Mouse (Mus musculus) frontal cortex, adult (tissue): ENCODE data around the gene Ank.
A peak's percentile ranks its signal among the peaks of the same experiment; 100 is the strongest.
"Not testable (repeated sequence)": the region's sequence is repeated elsewhere in the genome, so short reads cannot be mapped to it uniquely, and the experiment has no call there.

Experiments used
- ATAC-seq: cut with Nextera tagmentation; 2 replicates; pipeline ENCODE4 v1.9.2; 2017; ENCODE audit warnings: mild to moderate bottlenecking, moderate library complexity, mixed read lengths; ENCODE audit not compliant: low TSS enrichment

Ank gene

DNA sequence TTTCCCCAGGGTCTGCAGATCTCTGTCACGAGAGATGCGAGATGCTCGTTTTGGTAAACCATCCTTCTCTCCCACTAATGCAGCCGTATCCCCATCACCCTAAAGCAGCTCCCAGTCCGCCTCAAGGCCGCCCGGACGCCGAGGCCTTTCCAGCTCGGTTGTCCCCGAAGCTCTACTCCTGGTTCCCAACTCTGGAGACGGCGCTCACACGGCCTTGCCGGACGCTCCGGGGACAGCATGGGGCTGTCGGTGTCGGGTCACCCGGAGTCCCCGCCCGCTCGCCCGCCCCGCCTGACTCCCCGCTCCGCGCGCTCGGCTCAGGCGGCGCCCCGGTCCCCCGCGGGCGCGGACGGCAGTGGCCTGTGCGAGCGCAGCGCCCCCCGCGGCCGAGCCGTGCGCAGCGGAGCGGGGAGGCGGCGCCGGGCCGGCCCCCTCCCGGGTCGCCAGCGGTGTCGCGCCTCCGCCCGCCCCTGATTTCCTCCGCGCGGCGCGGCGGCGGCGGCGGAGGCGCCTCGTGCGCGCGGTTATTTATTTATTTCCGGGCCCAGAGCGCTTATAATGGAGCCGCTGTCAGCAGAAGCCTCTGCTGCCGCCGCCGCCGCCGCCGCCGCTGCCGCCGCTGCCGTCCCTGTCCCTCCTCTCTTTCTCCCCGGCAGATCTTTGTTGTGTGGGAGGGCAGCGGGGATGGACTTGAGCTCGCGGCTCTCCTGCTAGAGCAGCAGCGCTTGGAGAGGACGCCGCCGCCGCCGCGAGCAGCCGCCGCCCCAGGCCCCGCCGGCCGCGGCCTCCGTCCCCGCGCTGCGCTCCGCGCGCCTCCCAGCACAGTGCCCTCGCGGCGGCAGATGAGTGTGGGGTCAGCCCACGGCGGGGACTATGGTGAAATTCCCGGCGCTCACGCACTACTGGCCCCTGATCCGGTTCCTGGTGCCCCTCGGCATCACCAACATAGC is at the start of gene Ank:
Gene Ank (plus strand): TSS at position 547 of the 950 bp plus-strand sequence.
- ATAC-seq: peak; percentile 73

DNA sequence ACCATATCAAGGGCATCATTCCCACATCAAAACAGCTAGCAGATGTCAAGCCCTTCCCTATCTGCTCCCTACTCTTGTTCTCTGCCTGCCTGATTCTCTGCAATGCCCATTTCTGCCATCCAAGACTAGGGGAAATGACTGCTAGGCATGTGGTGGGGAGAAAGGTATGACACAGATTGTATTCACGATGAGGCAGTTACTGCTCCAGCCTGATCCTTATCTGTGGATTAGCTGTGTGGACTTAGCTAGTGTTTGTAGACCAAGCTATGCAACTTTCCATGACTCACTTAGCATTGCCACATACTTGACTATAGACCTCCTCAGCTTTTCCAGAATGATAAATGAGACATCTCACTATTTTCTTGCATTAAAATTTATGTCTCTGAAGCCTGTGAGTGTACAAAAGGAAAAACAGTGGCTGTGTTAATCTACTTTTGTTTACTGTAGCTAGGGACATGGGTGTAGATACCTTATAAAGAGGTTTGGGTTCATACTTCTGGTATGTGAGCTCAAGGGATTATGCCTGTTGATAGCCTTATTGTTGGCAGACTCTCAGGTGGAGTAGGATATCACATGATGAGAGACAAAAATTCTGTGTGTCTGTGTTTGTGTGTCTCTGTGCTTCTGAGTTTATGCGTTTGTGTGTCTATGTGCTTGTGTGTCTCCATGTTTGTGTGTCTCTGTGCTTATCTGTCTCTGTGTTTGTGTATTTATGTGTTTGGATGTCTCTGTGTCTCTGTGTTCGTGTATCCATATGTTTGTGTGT is 47.7 kb upstream of the Ank start:
- no peak for ATAC-seq

DNA sequence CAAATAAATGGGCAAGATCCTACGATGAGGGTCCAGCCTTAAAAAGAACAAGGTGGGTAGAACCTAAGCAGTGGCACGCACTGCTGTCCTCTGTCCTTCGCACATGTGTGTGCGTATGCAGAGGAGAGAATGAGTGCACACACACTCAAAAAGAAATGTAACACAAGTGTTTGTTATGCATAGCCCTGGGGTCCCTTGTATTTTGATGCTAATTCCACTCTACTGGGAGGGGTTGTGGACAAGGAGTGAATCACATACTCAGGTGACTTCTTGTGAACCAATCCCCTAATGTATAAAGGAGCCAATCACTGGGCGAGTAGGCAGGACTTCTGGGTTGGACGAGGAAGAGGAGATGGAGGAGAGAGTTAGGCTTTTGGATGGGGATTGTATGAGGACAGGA is 44.9 kb upstream of the Ank start:
- no peak for ATAC-seq

DNA sequence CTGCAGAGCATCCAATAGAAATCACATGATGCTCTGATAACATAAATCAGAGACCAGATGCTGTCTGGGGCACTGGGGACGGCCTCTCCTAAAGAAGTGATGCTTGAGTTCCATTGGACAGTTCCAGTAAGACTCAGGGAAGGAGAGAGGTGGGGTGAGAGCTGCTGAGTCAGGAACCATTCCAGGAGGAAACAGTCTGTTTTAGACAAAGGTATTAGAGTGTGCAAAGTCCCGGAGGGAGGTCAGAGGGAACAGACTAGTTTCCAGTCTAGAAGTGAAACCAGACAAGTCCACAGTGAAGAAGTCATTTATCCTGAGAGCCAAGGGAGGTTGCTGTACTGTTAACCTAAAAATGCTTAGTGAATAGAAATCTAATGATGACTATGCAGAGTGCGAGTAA is 38.9 kb upstream of the Ank start:
- ATAC-seq: no peak

DNA sequence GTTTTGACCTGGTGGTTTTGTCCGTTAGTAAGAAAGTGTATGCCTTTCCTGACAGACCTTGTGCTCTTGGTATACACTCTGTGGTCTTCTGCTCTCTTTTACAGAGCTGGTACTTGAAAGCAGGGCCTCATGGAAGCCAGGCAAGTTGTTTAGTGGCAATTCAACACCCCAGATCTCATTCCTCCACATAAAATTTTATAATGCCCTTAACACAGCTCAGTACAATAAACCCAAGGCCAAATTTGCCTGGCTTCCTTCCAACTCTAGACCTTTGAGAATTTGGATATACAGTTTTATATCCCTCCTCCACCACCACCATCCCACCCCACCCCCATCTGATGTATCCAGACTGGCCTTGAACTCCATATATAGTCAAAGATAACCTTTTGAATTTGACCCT is 36.2 kb upstream of the Ank start:
- no peak for ATAC-seq

DNA sequence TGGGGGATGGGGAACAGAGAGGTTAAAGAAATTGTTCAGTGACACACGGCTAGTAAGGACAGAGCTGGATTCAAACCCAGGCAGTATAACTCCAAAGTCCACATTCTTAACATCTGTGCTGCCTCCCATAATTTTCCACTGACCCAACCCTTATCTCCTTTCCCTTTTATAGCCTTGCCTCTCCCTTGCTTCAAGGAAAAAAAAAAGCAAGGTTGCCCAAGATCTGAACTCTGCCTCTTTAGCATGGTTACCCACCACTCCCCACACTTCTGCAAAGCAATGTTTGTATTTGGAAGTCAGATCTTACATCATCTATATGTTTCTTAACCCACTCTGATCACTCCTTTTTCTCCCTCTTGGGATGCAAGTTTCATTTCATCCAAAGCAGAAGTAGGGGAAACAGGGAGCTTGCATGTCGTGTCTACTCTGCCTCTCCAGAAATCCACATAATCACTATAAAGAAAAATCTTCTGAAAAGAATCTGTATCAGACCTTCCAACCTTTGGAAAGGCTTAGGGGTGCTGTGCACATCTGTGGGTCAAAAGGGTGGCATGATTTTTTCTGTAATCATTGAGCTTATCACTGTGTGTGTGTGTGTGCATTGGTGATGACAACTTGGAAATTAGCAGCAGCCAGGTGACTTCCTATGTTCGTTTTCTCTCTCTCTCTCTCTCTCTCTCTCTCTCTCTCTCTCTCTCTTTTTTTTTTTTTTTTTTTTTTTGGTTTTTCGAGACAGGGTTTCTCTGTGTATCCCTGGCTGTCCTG is 33.4 kb upstream of the Ank start:
- ATAC-seq: no peak

DNA sequence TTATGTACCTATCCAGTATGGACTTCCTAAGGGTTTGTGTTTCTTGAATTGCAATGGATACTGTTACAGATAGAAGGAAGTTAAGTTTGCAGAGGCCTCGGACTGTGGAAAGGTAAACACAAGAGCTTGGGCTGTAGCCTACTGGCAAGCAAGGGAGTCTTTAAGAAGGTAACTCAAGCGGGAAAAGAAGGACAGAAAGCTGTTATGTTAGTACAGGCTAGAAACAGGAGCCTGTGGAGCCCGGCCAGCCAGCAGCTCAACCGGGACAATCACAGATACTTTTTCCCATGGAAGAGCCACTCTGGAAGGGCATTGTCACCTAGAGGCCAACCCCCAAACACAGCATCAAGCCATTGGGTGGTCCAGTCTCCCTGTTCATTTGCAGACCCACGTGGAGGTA is 31.1 kb upstream of the Ank start:
- no peak for ATAC-seq

DNA sequence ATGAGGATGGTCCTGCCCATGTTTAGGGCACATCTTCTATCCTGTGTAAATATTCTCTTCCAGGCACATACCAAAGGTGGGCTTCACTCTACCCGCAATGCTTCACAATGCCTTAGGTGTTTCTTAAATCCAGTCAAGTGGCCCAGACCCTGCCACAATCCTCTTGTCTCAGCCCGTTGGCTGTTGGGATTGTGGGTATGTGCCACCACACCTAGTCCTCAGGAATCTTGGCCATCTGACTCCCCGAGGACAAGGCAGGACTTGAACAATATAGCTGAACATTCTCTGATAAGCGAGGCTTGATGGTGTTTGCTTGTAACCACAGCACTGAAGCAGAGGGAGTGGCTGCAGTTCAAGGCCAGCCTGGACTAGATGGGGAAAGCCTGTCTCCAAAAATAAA is 30.3 kb upstream of the Ank start:
- no peak for ATAC-seq

DNA sequence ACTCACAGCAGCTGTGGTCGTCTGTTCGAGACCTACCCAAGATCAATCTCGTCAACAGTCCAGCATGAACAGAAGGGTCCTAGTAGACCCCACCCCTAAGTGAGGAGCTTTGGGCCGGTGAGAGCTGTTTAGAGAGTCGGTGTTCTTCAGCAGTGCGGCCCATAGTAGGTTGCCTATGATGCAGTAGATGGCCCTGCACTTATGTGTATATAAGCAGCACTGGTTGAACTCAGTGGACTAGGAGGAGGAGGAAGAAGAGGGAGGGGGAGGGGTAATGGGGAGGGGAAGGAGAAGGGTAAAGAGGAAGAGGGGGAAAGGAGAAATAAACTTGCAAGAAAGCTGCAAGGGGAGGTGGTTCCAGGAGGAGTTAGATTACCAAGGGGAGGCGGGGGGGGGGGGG is 25.4 kb upstream of the Ank start:
- no peak for ATAC-seq

DNA sequence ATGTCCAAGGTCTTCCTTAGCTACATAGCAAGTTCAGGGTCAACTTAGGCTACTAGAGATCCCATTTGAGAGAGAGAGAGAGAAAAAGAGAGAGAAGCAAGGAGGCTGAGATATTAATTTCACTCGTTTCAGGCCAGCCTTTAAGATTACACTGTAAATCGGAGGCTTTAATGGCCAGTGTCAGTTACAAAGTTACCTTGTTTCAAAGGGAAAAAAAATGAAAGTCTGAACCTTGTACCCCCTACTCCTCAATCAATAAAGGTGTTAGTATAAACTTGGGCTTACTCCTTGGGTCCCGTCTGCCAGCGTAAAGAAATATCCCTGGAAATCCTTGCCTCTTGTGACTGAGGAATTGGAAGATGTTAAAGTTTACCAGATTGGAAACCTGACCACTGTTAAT is 24.9 kb upstream of the Ank start:
- no peak for ATAC-seq

DNA sequence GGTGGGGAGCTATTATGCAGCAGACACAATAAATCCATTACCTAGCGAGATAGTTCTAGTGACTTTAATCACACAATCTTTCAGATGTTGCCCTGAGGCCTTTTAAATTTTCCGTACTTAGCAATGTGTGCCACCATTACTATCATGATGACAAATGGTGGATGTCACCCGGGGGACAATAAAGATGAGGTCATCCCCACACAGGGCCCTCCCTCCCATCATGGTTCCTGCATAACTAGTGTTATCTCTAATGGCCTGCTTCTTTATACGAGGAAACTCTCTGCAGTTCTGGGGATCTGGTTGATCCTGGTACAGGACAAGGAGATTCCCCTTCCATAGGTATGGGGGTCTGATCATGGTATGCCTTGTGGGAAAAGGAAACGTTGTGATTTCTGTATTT is 24.5 kb upstream of the Ank start:
- ATAC-seq: no peak

DNA sequence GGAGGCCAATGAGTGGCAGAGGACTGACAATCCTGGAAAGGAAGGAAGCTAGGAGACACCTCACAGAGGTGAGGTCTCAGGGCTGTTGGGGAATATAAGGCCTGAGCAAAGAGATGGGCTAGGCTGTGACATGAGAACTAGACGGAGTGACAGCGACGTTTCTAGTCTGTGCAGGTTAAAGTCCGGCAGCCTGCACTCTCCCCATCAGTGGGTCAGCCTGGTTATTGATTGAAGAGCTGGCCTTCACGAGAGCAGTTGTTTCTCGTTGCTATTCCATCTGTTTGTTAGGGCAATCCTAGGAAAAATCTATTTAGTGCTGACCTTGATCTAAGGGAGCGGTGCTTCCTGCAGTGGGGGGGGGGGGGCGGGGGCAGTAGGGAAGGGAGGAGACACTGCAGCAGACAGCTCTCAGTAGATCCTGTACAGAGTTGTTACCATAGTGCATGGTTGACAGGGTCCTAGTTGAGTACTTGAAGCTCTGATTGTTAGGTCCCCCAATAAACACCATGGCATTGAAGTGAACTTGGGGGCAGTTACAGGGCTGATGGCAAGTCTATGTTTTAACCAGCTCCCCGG is 21.6 kb upstream of the Ank start:
- no peak for ATAC-seq

DNA sequence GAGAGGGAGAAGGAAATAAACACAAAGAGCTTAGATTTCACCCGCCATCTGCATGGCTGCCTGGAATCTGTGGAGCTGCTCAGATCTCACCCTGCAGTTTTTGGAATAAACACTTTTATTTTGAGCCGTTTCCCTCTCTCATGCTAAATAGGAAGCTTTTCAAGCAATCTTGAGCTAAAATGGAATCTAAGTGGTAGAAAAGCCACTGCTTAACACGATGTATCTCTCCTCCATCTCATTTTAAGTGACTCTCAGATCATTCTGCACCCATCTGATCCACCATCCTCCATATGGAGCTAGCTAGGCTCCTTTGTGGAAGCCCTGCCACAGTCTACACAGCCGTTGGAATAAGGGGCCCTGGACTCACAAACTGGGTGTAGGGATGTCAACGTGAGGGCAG is 15.8 kb upstream of the Ank start:
- ATAC-seq: peak; percentile 97

DNA sequence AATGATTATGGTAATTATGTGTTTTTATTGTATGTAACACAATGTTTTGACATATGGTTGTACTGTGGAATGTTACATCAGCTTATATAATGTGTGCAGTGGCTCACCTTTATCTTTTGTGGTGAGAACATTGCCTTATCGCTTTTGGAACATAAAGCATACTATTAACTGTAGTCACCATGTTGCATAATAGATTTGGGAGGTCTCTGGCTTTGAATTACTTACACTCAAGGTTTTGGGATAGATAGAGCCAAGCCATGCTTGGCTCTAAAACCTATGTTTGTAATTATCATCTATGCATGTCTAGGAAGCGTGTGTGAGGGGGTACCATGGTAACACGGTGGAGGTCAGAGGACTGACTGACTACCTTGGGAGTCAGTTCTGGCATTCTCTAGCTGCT is 14.7 kb upstream of the Ank start:
- no peak for ATAC-seq

DNA sequence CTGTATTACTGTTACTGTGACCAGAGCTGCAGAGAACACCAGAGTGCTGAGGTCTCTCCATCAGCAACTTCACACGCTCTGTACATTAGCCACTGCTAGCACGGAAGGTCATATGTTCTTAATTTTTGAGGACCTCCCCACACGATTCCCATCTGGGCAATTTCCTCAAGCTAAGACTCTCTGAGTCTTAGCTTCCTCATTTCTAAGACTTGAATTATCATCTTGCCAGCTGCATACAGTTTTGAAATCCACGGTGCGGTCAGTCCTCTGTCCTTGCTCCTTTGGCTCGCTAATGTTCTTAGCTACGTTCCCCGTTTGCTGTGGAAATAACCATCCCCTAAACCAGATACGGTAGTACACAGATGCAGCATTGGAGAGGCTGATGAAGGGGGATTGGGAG is 14.0 kb upstream of the Ank start:
- no peak for ATAC-seq

DNA sequence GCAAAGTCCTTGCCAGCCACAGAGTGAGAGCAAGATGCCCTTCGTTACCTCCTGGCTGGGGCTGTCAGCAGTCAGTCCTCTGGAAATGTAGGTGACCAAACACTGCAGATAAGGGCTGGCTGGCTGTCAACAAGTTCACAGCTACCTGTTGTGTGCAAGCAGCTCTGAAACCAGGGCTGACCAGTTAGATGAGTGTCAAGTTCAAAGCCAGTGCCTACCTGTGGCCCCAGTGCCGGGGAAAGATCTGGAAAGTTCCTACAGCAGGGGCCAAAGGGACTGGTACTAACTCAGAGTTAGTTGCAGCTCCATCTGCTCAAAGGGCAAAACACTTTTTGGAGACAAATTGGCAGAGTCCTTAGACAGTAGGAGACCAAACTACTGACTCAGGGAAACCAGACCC is 9.5 kb upstream of the Ank start:
- no peak for ATAC-seq

DNA sequence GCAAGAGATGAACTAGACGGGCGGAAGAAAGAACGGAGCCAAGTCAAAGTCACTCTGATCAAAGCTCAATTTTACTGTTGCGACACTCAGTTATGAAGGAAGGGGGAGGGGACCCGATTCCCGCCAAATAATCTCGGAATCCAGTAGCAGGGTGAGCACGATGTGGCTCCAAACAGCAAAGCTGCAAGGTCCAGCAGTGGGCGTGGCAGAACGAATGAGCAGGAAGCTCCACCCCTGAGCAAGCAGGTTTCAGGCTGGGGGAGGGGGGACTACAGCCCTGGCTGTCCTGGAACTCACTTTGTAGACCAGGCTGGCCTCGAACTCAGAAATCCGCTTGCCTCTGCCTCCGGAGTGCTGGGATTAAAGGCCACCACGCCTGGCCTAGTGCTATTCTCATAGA is 6.7 kb upstream of the Ank start:
- ATAC-seq: not testable (repeated sequence)

DNA sequence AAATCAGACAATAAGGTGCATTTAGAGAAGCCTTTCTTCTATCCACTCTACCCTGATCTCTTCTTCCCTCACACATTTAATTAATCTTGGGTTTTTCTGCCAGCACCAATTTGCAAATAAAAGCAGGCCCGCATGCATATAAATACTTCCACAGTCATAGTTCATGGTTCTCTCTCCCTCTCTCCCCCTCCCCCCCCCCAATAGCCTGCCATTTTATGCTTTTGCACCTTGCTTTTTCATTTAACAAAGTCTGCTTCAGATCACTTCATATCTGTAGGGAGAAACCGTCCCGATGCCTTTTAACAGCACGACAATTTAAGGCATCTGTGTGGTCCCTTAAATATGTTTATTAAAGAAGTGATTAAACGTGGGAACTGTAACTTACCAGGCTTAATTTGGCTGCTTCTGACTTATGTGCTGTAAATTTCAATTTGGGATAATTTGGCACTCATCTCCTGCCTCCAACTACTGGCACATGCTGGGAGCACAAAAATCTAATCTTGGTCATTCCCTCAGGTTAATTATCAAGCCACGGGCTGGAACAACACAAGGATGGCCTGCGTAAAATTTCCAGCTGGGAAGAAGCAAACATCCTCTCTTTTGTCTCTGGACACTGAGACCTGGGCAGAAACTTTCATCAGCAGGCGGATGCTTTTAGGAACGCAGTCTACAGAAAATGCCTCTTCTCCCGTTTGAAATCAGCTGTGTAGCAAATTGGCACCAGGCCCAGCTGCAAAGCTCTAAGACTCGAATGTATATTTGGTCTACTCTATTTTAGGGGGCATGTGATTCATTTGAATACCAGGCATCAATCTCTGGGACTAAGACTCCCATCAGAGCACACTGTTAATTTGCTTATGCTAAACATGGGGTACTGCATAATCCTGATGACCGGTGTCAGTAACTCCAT is 4.9 kb upstream of the Ank start:
- peak; percentile 38 for ATAC-seq

DNA sequence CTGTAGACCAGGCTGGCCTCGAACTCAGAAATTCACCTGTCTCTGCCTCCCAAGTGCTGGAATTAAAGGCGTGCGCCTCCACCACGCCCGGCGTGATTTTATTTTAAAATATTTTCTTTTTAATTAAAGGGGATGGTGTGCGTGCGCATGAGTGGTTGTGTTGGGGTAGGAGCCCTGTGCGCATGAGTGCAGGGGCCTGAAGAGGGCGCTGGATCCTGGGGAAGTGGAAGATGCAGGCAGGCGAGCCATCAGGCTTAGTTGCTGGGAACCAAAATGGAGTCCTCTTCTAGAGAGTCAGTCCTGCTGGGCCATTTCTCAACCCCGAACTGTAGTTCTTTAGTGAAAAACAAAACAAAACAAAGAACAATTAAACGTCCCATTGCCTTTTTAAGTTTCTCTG is 2.6 kb upstream of the Ank start:
- no peak for ATAC-seq

DNA sequence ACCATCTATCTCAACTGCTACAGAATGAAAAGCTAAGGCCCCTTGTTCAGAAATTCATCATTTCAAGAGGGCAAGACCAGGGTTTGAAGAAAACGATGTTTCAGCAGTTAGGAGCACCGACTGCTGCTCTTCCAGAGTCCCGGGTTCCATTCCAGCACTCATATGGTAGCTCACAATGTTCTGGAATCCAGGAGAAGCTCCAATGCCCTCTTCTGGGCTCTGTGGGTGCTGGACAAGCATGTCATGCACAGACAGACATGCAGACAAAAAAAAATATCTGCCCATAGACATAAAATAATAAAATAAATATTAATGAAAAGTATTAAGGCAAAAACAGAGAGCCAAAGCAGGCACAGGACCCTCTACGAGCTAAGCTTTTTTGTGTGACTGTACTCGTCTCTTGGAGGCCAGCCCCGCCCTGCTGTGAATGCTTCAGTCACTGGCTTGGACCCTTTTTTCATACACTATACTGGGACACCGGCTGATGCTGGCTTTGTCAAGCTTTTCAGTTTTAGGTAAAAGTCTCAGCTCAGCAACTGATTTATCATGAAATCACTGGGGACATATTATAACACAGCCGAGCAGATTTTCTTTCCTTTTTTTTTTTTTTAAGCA is 979 bp upstream of the Ank start:
- ATAC-seq: 0 out of 2 replicates have a peak, but pooled peaks have one; percentile 18
